Mouse (Mus musculus): ENCODE measurements around the gene Grap2.

Gene Grap2

DNA sequence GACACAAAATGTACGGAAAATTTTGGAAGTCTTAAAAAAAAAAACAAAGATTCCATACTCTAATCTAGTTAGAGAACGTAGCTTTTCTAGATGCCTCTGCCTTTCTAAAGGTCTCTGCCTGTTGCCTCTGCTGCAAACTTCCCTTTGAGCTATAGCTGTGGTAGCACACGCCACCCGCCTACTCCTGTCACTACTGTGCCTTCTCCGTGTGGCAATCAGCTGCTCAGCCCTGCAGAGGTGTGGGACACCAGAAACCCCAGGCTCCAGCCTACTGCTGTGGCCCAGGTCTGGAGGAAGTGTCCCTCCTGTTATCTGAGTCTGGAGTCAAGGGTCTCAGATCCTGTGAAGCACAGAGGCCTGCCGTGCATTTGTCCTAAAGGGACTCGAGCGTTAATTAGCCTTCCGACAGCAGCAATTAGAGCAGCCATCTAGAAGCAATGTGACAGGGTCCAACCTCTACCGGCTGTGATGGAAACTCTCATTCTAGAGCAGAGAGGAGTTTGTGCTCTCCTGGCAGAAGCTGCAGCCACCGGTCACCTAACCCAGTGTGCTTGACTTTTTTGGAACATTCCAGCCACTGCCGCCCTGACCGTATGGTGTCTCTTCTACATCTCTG is 64.5 kb downstream of the Grap2 start:
- no peak for DNase-seq (ENCODE audit: low read depth, low spot score)

DNA sequence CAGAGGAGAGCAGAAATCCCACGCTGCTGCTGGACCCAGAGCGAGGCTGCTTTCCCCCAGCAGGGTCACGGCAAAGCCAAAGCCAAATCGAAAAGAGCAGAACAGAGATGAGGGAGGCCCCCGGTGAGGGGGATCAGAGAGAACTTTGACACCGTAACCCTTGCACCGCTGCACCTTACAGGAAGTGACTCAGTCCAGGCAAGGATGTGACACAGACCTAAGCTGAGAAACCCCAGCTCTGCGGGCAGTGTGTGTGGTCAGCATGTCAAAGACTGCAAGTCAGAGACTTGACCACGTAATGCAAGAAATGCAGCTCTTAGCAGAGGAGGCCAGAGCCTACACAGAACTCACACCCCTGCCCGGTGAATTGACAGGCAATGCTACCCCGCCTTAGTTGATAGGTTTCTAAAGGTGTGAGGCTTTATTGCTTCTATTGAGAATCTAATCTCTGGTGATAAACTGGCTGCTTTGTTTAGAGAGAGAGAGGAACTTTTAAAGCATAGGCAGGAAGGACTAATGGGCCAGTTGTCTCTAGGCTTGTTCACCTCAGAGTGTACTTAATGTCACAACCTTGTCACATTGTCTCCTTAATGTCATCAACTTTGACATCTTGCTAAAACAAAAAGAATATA is 66.8 kb downstream of the Grap2 start:
- no peak for DNase-seq (ENCODE audit: low read depth, low spot score)

DNA sequence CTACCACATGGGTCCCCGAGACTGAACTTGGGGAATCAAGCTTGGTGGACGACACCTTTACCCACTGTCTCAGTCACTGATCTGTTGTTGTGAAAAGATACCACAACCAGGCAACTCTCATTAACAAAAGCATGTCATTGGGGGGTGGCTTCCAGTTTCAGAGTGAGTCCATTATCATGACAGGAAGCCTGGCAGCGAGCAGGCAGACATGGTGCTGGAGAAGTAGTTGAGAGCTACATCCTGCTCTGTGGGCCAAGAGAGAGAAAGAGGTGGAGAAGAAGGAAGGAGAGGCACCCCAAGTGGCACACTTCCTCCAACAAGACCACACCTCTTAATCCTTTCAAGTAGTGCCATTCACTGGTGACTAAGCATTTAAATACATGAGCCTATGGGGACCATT is 67.5 kb downstream of the Grap2 start:
- no peak for DNase-seq (ENCODE audit: low read depth, low spot score)

DNA sequence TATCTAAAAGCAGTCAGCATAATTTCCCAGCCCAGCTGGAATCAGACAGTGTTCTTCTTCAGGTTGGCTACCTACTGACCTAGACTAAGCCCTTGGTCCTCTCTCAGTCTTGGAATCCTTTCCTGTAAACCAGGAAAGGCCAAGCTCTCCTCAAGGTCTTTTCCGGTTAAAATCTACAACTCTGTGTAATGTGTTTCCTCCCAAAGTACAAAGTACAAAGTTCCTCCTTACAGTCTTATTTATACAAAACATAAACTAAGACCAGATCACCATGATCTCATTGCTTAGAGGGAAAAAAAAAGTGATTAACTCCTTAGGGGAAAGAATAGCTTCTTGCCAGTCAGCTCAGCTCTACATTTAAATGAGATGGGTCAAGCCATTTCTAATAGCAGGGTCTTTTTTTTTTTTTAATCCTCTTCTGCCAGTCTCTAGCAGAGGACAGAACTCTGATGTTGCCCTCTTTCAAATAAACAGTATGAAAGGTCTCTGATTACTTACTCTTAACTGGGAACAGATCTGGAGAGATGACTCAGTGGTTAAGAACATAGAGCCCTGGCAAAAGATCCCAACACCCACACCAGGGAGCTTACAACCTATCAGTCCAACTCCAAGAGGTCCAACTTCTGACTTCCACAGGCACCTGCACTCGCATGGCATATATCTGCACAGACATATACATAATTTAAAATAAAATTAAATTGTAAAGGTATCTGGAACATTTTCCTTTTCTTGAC is 69.5 kb downstream of the Grap2 start:
- no peak for DNase-seq (ENCODE audit: low read depth, low spot score)

DNA sequence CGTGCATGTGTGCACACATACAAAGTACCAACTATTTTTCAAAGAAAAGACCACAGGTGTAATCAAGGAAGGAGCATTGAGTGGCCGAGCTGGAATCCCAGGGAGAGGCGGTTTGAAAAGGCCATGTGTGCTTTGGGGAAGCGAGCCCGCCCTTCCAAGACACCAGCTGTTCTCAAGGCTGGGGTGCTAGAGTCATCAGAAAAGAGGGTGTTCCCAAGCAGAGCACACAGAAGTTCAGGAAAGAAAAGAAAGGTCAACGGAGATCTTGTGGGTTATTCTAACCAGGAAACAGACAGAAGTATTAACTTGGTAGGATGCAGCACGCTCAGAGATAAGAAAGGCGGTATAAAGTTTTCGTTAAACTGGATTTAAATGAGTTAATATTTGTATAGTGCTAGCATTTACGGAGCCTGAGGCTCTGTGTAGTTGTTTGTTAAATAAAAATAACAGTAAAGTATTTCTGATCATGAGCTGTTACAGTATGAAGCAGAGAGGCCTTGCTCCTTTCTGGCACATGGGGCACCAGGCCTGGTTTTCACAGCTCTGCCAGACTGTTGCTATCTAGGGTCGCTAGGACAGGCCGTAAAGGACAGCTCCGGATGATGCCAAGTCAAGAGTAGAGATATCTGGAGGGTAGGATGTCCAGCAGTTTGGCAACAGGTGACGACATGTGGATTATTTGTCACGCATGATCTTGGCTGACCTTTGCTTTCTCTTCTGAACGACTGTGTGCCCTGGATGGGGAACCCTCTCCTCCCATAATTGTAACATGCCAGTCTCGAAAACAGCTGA is 72.8 kb downstream of the Grap2 start:
- DNase-seq (ENCODE audit: low read depth, low spot score) = no peak

DNA sequence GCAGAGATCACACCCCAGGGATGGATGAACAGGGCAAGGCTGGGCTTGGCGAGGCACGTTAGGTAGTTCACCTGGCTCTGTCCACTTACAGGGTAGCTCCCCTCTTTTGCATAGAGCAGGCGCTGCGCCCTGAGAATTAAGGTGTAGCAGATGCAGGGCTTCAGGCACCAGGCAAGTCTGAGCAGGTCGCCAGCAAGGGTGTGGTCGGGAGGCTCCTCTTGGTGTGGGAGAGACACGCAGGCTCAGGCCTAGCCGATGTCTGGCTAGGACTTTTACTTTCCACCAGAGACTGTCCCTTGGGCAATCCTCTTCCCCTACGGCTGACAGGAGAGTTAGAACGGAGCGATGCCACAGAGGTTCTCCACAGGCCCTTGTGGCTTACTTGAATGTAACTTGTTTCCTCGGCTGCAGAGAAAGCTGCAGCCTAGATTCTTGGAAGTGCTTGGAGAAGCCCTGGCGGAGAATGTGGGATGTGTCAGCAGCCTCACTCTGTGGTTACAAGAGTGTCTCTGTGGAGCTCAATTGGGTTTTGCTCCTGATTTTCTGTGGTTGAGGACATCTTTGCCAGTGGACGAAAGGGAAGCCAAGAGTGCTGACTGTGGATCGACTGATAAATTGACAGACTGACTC is 76.7 kb downstream of the Grap2 start:
- no peak for DNase-seq (ENCODE audit: low read depth, low spot score)

DNA sequence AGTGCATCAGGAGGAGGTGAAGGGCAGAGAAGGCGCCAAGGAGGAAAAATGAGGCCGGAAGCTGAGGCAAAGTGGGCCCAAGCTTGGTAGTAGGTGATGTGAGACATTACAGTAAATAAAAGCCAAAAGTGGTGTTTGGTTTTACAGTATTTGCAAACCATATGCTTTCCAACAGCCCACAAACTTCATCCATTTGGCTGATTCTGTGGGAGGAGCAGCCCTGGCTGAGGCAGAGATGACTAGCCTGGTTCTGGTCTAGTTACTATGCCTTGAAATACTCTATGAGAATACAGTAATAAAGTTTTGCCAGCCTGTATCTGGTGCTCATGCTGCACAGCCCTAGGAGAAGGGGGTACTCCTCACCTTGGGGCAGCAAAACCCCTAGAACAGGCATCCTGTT is 78.0 kb downstream of the Grap2 start:
- no peak for DNase-seq (ENCODE audit: low read depth, low spot score)

DNA sequence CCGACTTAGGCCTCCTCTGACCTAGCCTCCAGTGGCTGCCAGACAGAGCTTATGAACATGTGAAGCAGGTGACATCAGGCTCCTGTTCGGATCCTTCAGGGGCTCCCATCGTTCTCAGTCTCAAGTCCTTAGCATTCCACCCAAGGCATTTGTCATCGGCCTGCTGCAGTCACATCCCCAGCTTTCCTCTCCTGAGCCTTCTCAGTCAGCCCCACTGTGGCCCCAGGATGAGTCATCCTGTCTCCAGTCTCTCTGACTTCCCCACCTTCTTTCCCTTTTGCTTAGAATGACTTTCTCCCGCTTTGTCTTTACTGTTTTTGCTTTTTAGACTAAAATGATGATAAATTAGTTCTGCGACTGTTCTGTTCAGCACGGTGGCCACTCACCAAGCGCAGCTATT is 81.5 kb downstream of the Grap2 start:
- no peak for DNase-seq (ENCODE audit: low read depth, low spot score)

DNA sequence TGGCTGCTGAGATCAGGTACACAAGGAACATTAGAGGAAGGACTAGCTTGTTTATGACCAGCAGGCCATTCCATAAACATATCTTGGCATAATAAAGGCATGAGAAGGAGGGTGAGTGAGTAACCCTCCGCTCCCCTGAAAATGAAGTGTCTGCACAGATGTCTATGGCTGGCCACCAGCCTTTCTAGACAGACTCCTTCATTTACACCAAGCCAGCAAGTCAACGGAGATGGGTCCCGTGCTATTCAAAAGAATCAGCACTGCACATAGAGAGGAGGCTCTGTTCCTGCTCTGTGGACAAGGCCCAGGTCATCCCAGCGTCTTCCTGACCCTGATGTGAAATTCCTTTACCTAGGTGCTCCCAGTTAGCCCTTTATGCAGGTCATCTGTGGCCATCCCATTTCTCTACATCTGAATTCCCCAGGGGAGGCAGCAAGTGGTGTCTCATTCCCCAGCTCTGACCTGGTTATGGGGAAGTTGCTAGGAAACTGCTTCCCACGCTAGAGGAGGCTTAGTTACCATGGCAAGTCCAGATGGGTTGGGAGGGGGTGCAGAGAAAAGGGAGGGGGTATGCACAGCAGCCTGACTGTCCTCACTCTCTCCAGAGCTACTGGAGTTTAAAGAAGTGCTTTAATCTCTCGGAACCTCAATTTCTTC is 86.5 kb downstream of the Grap2 start:
- DNase-seq (ENCODE audit: low read depth, low spot score) = no peak

DNA sequence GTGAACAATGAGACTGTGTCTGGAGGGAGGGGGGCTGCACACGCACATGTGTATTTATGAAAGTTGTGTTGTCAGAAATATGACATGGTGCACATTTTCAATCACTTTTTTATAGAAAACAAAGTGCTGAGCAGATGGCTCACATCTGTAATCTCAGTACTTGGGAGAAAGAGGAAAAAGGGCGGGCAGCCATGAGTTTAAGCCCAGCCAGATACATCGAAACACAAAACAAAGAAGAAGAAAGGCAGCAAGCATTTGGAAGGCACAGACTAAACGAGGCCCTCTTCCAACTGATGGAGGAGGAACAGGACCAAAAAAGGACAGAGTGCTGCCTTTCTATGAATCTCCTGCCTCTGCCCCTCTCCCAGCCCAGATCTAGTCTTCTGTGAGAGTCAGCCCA is 88.6 kb downstream of the Grap2 start:
- no peak for DNase-seq (ENCODE audit: low read depth, low spot score)

DNA sequence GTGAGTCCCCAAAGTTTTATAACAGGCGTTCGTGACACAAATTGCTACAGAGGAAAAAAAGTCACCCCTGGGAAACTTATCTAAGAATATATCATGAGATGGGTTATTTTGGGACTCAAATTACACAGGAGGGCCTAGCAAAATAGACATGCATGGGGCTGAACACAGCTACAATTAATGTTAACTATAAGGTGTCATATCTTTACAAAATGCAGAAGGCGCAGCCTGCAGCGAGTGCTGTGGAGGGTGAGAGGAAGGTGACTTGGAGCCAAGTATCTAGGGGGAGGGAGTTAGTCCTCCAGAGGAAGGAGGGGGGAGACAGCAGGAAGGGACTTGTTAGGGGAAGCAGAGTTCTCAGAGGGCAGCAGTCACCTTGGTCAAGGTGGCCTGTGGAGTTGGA is 92.0 kb downstream of the Grap2 start:
- DNase-seq (ENCODE audit: low read depth, low spot score) = no peak

DNA sequence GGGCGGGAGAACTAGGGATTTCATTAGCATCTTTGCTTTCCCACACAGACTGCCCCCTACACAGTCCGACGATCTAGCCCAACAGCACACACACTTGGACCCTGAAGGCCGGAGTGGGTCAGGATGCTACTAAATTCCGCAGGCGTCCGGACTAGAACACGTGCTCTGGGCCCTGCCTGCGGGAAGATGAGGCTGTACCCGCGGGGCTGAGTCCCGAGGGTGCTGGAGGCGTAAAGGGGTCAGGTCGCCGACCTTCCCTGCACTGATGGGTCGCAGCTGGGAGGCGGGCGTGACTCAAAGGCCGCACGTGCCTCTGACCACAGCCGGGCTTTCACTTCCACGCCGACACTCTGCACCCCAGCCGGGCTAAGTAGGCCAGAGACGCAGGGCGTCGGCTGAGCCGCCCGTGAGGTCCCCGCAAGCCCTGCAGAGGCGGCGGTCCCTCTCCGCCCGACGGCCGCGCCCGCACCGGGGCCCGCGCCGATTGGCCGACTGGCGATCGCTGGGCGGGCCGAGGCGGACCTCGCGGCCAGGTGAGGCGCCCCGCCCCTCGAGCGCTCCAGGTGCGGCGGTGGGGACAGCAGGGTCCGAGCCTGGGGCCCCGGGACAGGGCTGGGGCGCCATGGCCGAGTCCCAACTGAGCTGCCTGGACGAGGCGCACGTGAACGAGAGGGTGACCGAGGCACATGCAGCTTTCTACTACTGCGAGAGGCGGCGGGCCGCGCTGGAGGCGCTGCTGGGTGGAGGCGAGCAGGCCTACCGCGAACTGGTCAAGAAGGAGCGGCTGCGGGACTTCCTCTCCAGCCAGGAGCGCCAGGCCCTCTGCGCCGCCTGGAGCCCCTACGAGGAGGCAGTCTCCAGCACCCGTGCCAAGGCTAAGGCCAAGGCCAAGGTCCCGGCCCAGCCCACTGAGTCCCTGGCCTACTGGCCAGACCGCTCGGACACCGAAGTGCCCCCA is 99.2 kb downstream of the Grap2 start, which contains the start of gene Fam83f:
TSS of gene Fam83f (plus strand) at position 553 of the 958 bp plus-strand sequence.
- DNase-seq (ENCODE audit: low read depth, low spot score) = no peak

DNA sequence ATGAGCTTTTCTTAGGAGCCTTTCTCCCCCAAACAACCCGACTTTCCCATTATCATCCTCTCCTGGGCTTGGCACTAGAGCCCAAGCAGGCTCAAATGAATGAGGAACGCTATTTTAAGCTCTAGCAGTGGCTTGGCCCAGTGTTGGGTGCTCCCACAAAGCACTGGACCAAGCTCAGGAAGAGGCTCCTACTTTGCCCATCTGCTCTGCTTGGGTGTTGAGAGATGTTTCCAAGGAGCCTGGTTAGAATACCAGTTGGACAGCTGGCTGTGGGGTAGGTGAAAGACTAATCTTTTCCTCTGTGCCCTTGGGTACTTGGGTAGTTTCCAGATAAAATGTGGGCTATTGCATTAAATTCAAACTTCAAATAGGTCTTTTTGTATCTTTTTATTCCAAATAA is 100.4 kb downstream of the Grap2 start:
- no peak for DNase-seq (ENCODE audit: low read depth, low spot score)

DNA sequence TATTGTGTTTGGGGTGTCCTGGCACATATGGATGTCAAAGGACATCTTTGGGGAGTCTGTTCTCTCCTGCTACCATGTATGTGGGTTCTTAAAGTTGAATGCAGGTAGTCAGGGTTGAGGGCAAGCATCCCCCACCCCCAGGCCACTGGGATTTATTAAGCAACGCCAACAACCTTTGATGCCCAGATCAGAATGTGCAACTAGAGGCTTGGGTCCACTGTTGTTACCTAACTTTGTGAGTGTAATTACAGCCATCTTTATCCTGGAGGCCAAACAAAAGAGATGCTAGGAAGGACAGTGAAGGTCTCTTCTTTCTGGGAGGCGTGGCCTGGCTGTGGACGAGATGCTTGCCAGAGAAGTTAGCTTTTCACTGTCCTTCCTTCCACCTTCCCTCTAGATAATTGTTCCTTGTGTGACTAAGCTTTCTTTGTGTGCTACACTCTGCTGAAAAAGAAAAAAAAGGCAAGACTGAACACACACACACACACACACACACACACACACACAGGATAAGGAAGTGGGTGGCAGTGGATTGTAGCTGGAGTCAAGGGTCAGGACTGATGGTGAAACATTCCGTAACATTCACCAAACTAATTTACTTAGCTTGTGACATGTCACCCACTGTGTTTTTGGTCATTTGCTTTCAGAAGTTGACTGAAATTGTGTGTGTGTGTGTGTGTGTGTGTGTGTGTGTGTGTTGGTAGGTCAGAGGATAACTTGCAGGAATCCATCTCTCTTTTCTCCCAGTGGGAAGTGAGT is 101.1 kb downstream of the Grap2 start:
- DNase-seq (ENCODE audit: low read depth, low spot score) = no peak

DNA sequence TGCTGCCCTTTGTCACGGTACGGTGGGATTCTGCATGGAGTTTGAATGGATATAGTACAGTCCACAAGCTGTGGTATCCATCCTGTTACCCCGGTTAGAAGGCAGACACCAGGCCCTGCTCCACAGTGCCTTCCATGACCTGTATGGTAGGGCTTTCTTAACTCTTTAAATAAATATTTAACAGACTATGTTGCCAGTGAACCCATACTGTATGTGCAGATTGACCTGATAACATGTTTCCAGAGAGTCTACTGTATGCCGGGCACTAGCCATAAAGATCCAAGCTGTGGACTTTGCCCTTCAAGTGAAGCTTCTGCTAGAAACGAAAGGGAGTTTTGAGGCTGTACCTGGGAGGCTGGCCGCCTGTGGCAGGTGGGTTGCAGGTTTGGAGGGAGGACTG is 102.3 kb downstream of the Grap2 start:
- no peak for DNase-seq (ENCODE audit: low read depth, low spot score)

DNA sequence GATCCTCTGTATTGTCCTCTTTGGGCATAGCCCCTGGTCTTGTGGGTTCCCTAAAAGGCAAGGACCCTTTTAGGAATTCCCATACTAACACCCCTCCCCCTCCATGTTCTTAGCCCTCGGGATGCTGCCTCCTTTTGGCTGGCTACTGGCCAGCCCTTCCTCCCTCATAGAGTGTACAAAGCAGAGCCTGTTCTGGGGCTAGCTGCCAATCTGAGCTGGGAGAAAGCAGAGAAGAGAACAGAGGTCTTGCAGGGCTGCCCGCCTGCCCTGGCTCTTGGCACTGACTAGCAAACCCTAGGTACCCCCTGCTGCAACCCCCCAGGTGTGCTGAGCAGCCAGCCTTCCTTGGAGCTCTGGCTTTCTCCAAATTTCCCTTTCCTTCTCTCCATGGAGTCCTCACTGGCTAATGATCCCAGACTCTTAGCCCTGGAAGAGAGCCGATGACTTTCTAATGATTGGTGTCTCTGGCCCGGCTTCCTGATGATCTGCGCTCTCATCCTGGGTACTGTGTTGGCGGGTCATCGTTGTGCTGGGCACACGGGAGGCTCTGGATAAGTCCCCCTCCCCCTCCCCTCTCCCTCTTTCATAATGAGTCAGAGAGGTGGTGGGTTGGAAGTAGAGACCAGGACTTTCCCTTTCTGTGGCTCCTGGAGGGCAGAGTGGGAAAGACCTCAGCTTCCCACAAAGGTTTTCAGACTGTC is 107.3 kb downstream of the Grap2 start:
- no peak for DNase-seq (ENCODE audit: low read depth, low spot score)

DNA sequence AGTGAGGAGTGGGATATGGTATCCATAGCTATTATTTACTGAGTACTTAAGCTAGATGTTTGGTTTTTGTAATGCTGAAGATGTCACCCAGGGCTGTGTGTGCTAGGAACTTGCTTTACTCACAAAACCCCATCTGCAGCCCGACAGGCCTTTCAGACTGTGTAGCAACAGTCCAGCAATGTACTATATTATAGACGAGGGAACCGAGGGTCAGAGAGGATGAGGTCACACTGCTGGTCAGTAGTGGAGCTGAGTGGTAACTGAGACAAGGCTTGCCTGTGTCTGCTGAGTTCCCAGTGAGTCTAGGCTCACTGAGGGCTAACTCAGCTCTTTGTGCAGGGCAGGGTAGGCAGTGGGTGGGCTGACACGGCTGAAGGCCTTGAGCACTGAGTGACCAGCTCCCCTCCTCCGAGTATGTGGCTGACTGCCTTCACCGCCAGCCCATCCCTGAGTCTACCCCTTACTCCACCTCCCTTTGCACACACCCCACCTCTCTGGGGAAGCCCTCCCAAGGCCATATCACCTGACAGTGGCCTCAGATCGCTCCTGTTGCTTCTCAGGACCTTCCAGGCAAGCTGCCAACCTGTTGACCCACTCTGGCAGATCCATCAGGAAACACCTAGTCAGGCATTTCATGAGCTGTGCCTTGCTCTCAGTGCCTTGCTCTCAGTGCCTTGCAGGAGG is 108.1 kb downstream of the Grap2 start:
- DNase-seq (ENCODE audit: low read depth, low spot score) = no peak

DNA sequence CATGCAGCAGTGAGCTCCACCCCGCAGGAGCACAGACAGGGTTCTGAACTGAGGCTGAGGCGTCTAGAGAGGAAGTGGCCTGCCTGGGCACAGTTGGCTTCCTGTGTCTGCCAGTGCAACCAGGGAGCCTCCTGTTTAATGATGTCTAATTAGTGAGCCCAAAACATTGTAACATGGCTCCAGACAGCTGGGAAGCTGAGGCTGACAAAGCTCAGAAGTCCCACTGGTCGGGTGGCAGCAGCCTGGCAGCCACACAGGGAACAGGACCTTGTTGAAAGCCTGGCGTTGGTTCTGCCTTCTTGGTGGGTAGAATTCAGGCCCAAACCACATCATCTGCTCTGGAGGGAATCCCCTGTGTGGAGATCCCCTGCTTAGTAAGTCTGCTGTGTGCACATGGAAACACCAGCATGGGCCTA is 109.1 kb downstream of the Grap2 start:
- DNase-seq (ENCODE audit: low read depth, low spot score) = no peak

Measured in WW6 (cell line).